Mouse (Mus musculus): ENCODE measurements around the gene Reep1. TPM values are rescaled to one million over a fixed set of nuclear protein-coding genes. Genes with fewer than 3 reads are reported as not detected.

Gene Reep1
- polyA plus RNA-seq, 1 experiment from 2014 or later: 13.4 TPM

DNA sequence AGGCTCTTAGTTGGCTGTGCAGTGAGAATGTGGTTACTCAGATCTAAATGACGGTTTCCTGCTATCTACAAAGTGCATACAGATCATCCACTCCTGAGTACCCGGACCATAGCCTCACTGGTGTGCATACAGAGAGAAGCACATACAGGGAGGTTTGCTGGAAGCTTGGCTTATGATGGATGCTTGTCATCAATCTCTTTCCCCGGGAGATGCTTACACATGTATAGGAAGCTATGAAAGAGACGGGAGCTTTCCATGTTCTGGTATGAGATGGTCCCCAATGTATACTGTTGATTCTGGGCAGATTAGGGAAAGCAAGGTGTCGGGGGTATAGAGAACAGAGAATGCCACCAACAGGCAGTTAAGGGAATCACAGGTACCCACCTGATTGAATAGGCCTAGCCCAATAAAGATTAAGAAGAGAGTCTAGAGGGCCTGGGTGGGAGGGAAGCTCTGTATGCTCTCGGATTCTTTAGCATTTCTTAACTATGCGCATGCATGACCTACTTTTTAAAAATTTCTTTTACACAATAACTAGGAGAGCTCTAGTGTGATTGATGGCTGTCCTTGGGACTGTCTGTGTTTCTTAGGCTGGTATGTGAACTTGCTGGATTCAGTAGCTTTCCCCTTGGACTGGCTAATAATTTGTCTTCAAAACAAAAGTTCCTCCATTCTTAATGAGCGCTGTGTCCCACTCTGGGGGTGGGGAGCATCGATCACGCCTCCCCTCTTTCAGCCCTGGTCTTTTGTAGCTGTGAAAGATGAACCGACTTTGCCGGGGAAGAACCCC, 62.7 kb downstream of the Reep1 start:
- no peak overlapping the region for H3K9ac ChIP-seq (replicated peaks; ENCODE audit: low read depth)
- WGBS: 77% methylated on average over 12 of the region's 12 CpGs
- ATAC-seq (no peak), DNase-seq (ENCODE audit: low spot score) (peak; percentile 15)
- H3K9me3 ChIP-seq (ENCODE audit: low read length): no peaks in the 10 kb centered on the region
- H3K4me1 ChIP-seq (ENCODE audit: insufficient read depth, low read depth, low read length): peaks cover 3% of the 10 kb centered on the region; the same call in 1 of the 2 replicates
- H3K4me2 ChIP-seq (replicated peaks; ENCODE audit: low read depth, low read length): no peak overlapping the region
- no peaks in the 10 kb centered on the region for H3K36me3 ChIP-seq (ENCODE audit: insufficient read depth, low read length)
- no peak overlapping the region for H3K27ac ChIP-seq (ENCODE audit: low read length)
- H3K4me3 ChIP-seq (ENCODE audit: low read depth, low read length): no peak overlapping the region
- peak; percentile 51 for TF ChIP-seq CTCF (IDR thresholded peaks at IDR 0.05)
- TF ChIP-seq EP300 (IDR thresholded peaks at IDR 0.05): no peak
- no peaks in the 10 kb centered on the region for H3K27me3 ChIP-seq (replicated peaks; ENCODE audit: insufficient read depth, low read length)

GRCm38 (mm10) chr6:71770856-71771255, 63.5 kb downstream of the Reep1 start:
- Histone ChIP-seq H3K27ac (ENCODE audit: low read length) (no peak overlapping the region), H3K9me3 (ENCODE audit: low read length) (no peaks in the 10 kb centered on the region), H3K9ac (replicated peaks; ENCODE audit: low read depth) (no peak overlapping the region), H3K36me3 (ENCODE audit: insufficient read depth, low read length) (no peaks in the 10 kb centered on the region), H3K4me3 (ENCODE audit: low read depth, low read length) (no peak overlapping the region), H3K4me2 (replicated peaks; ENCODE audit: low read depth, low read length) (no peak overlapping the region), H3K27me3 (replicated peaks; ENCODE audit: insufficient read depth, low read length) (no peaks in the 10 kb centered on the region), H3K4me1 (ENCODE audit: insufficient read depth, low read depth, low read length) (peaks cover 3% of the 10 kb centered on the region; the same call in 1 of the 2 replicates)
- DNase-seq (ENCODE audit: low spot score) (no peak), ATAC-seq (no peak)
- no peak for TF ChIP-seq EP300 (IDR thresholded peaks at IDR 0.05)
- TF ChIP-seq CTCF (IDR thresholded peaks at IDR 0.05): no peak
- 94% methylated on average over 4 of the region's 4 CpGs for WGBS

DNA sequence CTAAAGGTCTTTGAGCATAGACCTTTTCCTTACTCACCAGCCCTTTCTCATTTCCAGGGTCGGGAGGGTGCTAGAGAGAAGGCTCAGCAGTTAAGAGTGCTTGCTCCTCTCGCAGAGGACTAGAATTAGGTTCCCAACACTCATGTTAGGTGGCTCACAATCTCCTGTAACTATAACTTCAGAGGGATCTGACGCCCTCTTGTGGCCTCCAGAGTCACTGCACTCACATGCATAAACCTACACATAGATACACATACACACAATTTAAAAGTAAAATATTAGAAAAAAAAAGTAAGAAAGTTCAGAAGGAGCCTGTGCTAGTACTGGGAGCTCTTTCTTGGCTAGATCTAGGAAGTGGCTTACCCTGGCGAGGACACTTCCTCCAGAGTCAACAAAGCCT, 63.9 kb downstream of the Reep1 start:
- Histone ChIP-seq H3K4me1 (ENCODE audit: insufficient read depth, low read depth, low read length) (peaks cover 3% of the 10 kb centered on the region; the same call in 1 of the 2 replicates), H3K9me3 (ENCODE audit: low read length) (no peaks in the 10 kb centered on the region), H3K4me3 (ENCODE audit: low read depth, low read length) (no peak overlapping the region), H3K4me2 (replicated peaks; ENCODE audit: low read depth, low read length) (no peak overlapping the region), H3K9ac (replicated peaks; ENCODE audit: low read depth) (no peak overlapping the region), H3K27me3 (replicated peaks; ENCODE audit: insufficient read depth, low read length) (no peaks in the 10 kb centered on the region), H3K27ac (ENCODE audit: low read length) (no peak overlapping the region), H3K36me3 (ENCODE audit: insufficient read depth, low read length) (no peaks in the 10 kb centered on the region)
- ATAC-seq: no peak
- WGBS: 90% methylated on average over 4 of the region's 4 CpGs
- TF ChIP-seq EP300 (IDR thresholded peaks at IDR 0.05): no peak
- peak; percentile 35 for TF ChIP-seq CTCF (IDR thresholded peaks at IDR 0.05)
- DNase-seq (ENCODE audit: low spot score): no peak

- Histone ChIP-seq H3K27ac (ENCODE audit: low read length) (0 out of 2 replicates have a peak overlapping the region, but pooled peaks have one; percentile 51), H3K36me3 (ENCODE audit: insufficient read depth, low read length) (no peaks in the 10 kb centered on the region), H3K4me1 (ENCODE audit: insufficient read depth, low read depth, low read length) (peaks cover 3% of the 10 kb centered on the region; the same call in 1 of the 2 replicates), H3K9ac (replicated peaks; ENCODE audit: low read depth) (no peak overlapping the region), H3K9me3 (ENCODE audit: low read length) (no peaks in the 10 kb centered on the region), H3K4me3 (ENCODE audit: low read depth, low read length) (no peak overlapping the region), H3K4me2 (replicated peaks; ENCODE audit: low read depth, low read length) (no peak overlapping the region), H3K27me3 (replicated peaks; ENCODE audit: insufficient read depth, low read length) (no peaks in the 10 kb centered on the region)
- DNase-seq (ENCODE audit: low spot score) (peak; percentile 13), ATAC-seq (no peak)
- no peak for TF ChIP-seq CTCF (IDR thresholded peaks at IDR 0.05)
- no peak for TF ChIP-seq EP300 (IDR thresholded peaks at IDR 0.05)
- WGBS: 63% methylated on average over 6 of the region's 6 CpGs
Observed at GRCm38 (mm10) chr6:71772156-71772555, 64.8 kb downstream of the Reep1 start.

GRCm38 (mm10) chr6:71772636-71773208, 65.4 kb downstream of the Reep1 start:
- Histone ChIP-seq H3K27ac (ENCODE audit: low read length) (0 out of 2 replicates have a peak overlapping the region, but pooled peaks have one; percentile 51), H3K4me1 (ENCODE audit: insufficient read depth, low read depth, low read length) (peaks cover 3% of the 10 kb centered on the region; the same call in 1 of the 2 replicates), H3K9me3 (ENCODE audit: low read length) (no peaks in the 10 kb centered on the region), H3K36me3 (ENCODE audit: insufficient read depth, low read length) (no peaks in the 10 kb centered on the region), H3K4me3 (ENCODE audit: low read depth, low read length) (no peak overlapping the region), H3K27me3 (replicated peaks; ENCODE audit: insufficient read depth, low read length) (no peaks in the 10 kb centered on the region), H3K9ac (replicated peaks; ENCODE audit: low read depth) (no peak overlapping the region), H3K4me2 (replicated peaks; ENCODE audit: low read depth, low read length) (no peak overlapping the region)
- ATAC-seq (peak; percentile 93), DNase-seq (ENCODE audit: low spot score) (peak; percentile 89)
- TF ChIP-seq EP300 (IDR thresholded peaks at IDR 0.05) (0 out of 2 replicates have a peak, but pooled peaks have one; percentile 29), CTCF (IDR thresholded peaks at IDR 0.05) (no peak)
- WGBS: 48% methylated on average over 7 of the region's 7 CpGs

DNA sequence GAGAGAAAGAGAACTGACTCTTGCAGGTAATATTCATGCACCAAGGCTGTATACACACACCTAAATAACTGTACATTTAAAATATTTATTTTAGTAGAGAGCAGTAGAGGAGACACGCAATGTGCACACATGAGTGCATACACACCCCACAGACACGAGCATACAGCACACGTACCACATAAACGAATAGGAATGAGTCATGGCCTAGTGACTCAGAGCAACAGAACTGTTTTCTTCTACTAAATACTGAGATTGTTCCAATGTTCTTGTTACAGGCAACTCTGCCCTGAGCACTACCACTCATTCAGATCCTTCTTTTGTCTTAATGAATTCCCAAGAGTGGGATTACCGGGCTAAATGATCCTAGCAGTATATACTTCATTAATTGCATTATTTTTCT, 70.7 kb downstream of the Reep1 start:
- ATAC-seq (no peak), DNase-seq (ENCODE audit: low spot score) (no peak)
- H3K27ac ChIP-seq (ENCODE audit: low read length): no peak overlapping the region
- no peaks in the 10 kb centered on the region for H3K4me1 ChIP-seq (ENCODE audit: insufficient read depth, low read depth, low read length)
- H3K36me3 ChIP-seq (ENCODE audit: insufficient read depth, low read length): no peaks in the 10 kb centered on the region
- no peak overlapping the region for H3K4me2 ChIP-seq (replicated peaks; ENCODE audit: low read depth, low read length)
- H3K9ac ChIP-seq (replicated peaks; ENCODE audit: low read depth): no peak overlapping the region
- no peaks in the 10 kb centered on the region for H3K9me3 ChIP-seq (ENCODE audit: low read length)
- H3K4me3 ChIP-seq (ENCODE audit: low read depth, low read length): no peak overlapping the region
- H3K27me3 ChIP-seq (replicated peaks; ENCODE audit: insufficient read depth, low read length): no peaks in the 10 kb centered on the region
- 86% methylated on average over 5 of the region's 5 CpGs for WGBS
- no peak for TF ChIP-seq CTCF (IDR thresholded peaks at IDR 0.05)
- no peak for TF ChIP-seq EP300 (IDR thresholded peaks at IDR 0.05)

Data from lung, postnatal 0 days (tissue).